Mouse (Mus musculus) CD8-positive naive resting alpha-beta T cell, adult 2 months (primary cell): ENCODE data around the gene Alg5.
"Not testable (repeated sequence)": the region's sequence is repeated elsewhere in the genome, so short reads cannot be mapped to it uniquely, and the experiment has no call there.

Experiments used
- DNase-seq, 2 experiments: peaks; one replicate each; pipeline ENCODE4 v3.0.0; 2022; ENCODE audit warnings: low read depth in 2 of 2, low spot score in 2 of 2

Gene Alg5

GRCm38 (mm10) chr3:54735247-54736046, at the start of gene Alg5, which contains the start of gene Exosc8:
Gene Alg5, plus strand, starts transcription at chr3:54735539.
Gene Exosc8, minus strand, starts transcription at chr3:54735393.
- DNase-seq, result peak; percentile 98 to 99

GRCm38 (mm10) chr3:54687245-54687644, 48.1 kb upstream of the Alg5 start:
- DNase-seq, result no peak

GRCm38 (mm10) chr3:54689091-54689490, 46.2 kb upstream of the Alg5 start:
- DNase-seq, result no peak

- peak; percentile 83 to 86 for DNase-seq
Measured at GRCm38 (mm10) chr3:54692202-54693055, 42.9 kb upstream of the Alg5 start, which contains the start of gene Supt20. Gene Supt20, plus strand, starts transcription at chr3:54692807.

GRCm38 (mm10) chr3:54693056-54693415, 42.3 kb upstream of the Alg5 start:
- no peak for DNase-seq

- DNase-seq, result no peak
Measured at GRCm38 (mm10) chr3:54699759-54700301, 35.5 kb upstream of the Alg5 start.

GRCm38 (mm10) chr3:54704106-54704505, 31.2 kb upstream of the Alg5 start:
- DNase-seq, result not testable (repeated sequence)

GRCm38 (mm10) chr3:54708972-54709371, 26.4 kb upstream of the Alg5 start:
- no peak for DNase-seq

GRCm38 (mm10) chr3:54714253-54714652, 21.1 kb upstream of the Alg5 start, which contains the start of gene Gm21958:
Gene Gm21958, minus strand, starts transcription at chr3:54714353.
- no peak for DNase-seq

GRCm38 (mm10) chr3:54715461-54715860, 19.9 kb upstream of the Alg5 start:
- no peak for DNase-seq

GRCm38 (mm10) chr3:54717348-54717747, 18.0 kb upstream of the Alg5 start:
- no peak for DNase-seq

- DNase-seq, result no peak
Measured at GRCm38 (mm10) chr3:54718947-54719346, 16.4 kb upstream of the Alg5 start.

- peak; percentile 36 to 55 for DNase-seq
Measured at GRCm38 (mm10) chr3:54723741-54724500, 11.4 kb upstream of the Alg5 start.

- no peak for DNase-seq
Measured at GRCm38 (mm10) chr3:54725344-54725743, 10.0 kb upstream of the Alg5 start.

- no peak for DNase-seq
Measured at GRCm38 (mm10) chr3:54727588-54727987, 7.8 kb upstream of the Alg5 start.

- DNase-seq, result no peak
Measured at GRCm38 (mm10) chr3:54728100-54728499, 7.2 kb upstream of the Alg5 start.

- DNase-seq, result no peak
Measured at GRCm38 (mm10) chr3:54731626-54732150, 3.7 kb upstream of the Alg5 start.

GRCm38 (mm10) chr3:54732371-54732770, 3.0 kb upstream of the Alg5 start:
- DNase-seq, result no peak

- DNase-seq, result peak; percentile 86 to 87
Measured at GRCm38 (mm10) chr3:54734411-54735246, 710 bp upstream of the Alg5 start.
